Mouse (Mus musculus): Measurements from ENCODE around the gene Aff2.

The Aff2 gene

GRCm38 (mm10) chrX:69360238-69361054, at the start of gene Aff2:
Gene Aff2 (plus strand): TSS chrX:69360294.
- no peak for DNase-seq (ENCODE audit: low read depth)

- no peak for DNase-seq (ENCODE audit: low read depth)
These were observed 22.8 kb upstream of the Aff2 start for GRCm38 (mm10) chrX:69337296-69337695.

GRCm38 (mm10) chrX:69355621-69356020, 4.5 kb upstream of the Aff2 start:
- DNase-seq (ENCODE audit: low read depth) = no peak

- no peak for DNase-seq (ENCODE audit: low read depth)
These were observed 734 bp upstream of the Aff2 start for GRCm38 (mm10) chrX:69359360-69359759.

GRCm38 (mm10) chrX:69359885-69360237, 233 bp upstream of the Aff2 start:
- DNase-seq (ENCODE audit: low read depth) = no peak

- DNase-seq (ENCODE audit: low read depth) = no peak
These were observed 1.0 kb downstream of the Aff2 start for GRCm38 (mm10) chrX:69361055-69361558.

- DNase-seq (ENCODE audit: low read depth) = no peak
These were observed 4.1 kb downstream of the Aff2 start for GRCm38 (mm10) chrX:69364198-69364597.

GRCm38 (mm10) chrX:69373341-69373740, 13.2 kb downstream of the Aff2 start:
- DNase-seq (ENCODE audit: low read depth) = no peak

- DNase-seq (ENCODE audit: low read depth) = no peak
These were observed 29.6 kb downstream of the Aff2 start for GRCm38 (mm10) chrX:69389738-69390137.

GRCm38 (mm10) chrX:69415043-69415442, 54.9 kb downstream of the Aff2 start:
- no peak for DNase-seq (ENCODE audit: low read depth)

- DNase-seq (ENCODE audit: low read depth) = no peak
These were observed 78.3 kb downstream of the Aff2 start for GRCm38 (mm10) chrX:69438422-69438821.

- DNase-seq (ENCODE audit: low read depth) = no peak
These were observed 81.8 kb downstream of the Aff2 start for GRCm38 (mm10) chrX:69441937-69442336.

GRCm38 (mm10) chrX:69460896-69461295, 100.8 kb downstream of the Aff2 start:
- no peak for DNase-seq (ENCODE audit: low read depth)

- DNase-seq (ENCODE audit: low read depth) = no peak
These were observed 142.0 kb downstream of the Aff2 start for GRCm38 (mm10) chrX:69502061-69502460.

GRCm38 (mm10) chrX:69518040-69518575, 158.0 kb downstream of the Aff2 start:
- DNase-seq (ENCODE audit: low read depth) = no peak

GRCm38 (mm10) chrX:69540811-69541210, 180.7 kb downstream of the Aff2 start:
- no peak for DNase-seq (ENCODE audit: low read depth)

- DNase-seq (ENCODE audit: low read depth) = no peak
These were observed 219.9 kb downstream of the Aff2 start for GRCm38 (mm10) chrX:69579903-69580459.

GRCm38 (mm10) chrX:69608793-69609192, 248.7 kb downstream of the Aff2 start:
- no peak for DNase-seq (ENCODE audit: low read depth)

GRCm38 (mm10) chrX:69663038-69663437, 302.9 kb downstream of the Aff2 start:
- no peak for DNase-seq (ENCODE audit: low read depth)

- no peak for DNase-seq (ENCODE audit: low read depth)
These were observed 306.1 kb downstream of the Aff2 start for GRCm38 (mm10) chrX:69666145-69666677.

GRCm38 (mm10) chrX:69675691-69676090, 315.6 kb downstream of the Aff2 start:
- no peak for DNase-seq (ENCODE audit: low read depth)

GRCm38 (mm10) chrX:69698840-69699239, 338.7 kb downstream of the Aff2 start:
- no peak for DNase-seq (ENCODE audit: low read depth)

- no peak for DNase-seq (ENCODE audit: low read depth)
These were observed 378.9 kb downstream of the Aff2 start for GRCm38 (mm10) chrX:69738972-69739371.

All from c-Kit-positive CD71-positive TER-119-negative erythroid progenitor cells, embryonic 14.5 days (primary cell).